Mouse (Mus musculus) regulatory T cell (primary cell): ENCODE results near the gene Frmd4b.

Experiments
- in situ Hi-C: fragments of 300-600 bp; cut with MboI, MseI; formaldehyde crosslinking; loops from one replicate; pipeline ENCODE4 v1.15.1; 2025; ENCODE audit warnings: high pct_unique_total_duplicates

Gene Frmd4b

DNA sequence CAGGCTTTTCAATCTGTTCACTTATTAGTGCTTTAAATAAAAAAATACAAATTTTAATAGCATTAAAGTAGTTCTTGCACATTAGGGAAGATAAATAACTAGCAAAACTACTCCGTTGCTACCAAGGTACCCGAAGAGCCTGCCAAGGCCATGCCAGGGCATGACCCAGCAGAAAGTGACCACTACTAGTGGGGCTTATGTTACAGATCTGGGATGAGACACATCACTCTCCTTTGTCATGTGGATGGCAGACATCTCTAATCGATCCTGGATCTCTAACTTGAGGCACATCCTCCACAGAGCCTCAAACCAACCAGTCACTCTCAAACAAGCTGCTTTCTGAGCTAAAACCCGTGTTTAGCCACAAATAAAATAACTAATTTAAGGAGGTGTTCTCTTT is 350.7 kb downstream of the Frmd4b start:
- in situ Hi-C loops, result loop anchor here (5.0 to 10.0 kb wide), 3 partner anchors 151 to 468 kb away; no protein-coding TSS in a partner anchor

DNA sequence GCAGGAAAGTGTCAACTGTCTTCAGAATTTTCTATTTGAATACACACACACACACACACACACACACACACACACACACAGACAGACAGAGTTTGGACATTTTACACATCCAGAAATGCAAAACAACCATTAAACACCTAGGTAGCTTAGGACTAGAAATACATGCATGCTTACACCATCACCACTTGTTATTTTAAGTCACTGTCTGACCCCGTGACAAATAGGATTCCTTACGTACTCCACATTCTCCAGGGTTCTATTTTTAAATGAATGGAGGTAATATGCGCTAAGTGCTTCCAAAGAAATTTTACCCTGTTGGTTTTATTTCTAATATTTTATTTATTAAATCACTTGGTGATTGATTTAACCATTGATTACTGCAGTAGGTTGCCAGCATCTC is 351.6 kb downstream of the Frmd4b start:
- in situ Hi-C loops, result loop anchor here (5.0 to 10.0 kb wide), 3 partner anchors 152 to 469 kb away; no protein-coding TSS in a partner anchor

DNA sequence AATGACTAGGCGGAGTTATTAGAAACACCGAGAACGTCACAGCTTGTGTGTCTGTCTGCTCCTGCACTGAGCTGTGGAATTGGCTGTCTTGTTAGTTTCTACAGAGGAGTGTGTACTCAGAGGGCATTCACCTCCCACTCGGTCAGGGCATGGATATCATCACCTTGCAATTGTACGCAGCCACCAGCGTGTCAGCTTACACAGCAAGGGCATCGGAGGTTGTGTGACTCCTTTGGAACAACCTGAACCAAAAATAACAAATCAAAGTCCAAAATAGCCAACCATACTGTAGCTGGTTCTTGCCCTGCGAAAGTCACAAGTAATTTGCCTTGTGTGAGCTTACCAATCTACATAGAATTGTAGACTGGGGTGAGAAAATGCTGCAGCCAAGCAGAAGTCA is 352.1 kb downstream of the Frmd4b start:
- in situ Hi-C loops, result loop anchor here (5.0 to 10.0 kb wide), 3 partner anchors 152 to 470 kb away; no protein-coding TSS in a partner anchor

DNA sequence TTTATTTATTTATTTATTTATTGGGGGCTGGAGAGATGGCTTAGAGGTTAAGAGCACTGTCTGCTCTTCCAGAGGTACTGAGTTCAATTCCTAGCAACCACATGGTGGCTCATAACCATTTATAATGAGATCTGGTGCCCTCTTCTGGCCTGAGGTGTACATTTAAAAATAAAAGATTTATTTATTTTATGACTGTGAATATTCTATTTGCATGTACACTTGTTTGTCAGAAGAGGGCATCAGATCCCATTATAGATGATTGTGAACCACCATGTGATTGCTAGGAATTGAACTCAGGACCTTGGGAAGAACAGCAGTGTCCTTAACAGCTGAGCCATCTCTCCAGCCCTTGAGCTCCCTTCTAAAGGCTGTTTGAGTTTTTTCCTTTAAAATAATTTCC is 353.6 kb downstream of the Frmd4b start:
- in situ Hi-C loops, result loop anchor here (10.0 kb wide), 2 partner anchors 271 to 471 kb away; no protein-coding TSS in a partner anchor

DNA sequence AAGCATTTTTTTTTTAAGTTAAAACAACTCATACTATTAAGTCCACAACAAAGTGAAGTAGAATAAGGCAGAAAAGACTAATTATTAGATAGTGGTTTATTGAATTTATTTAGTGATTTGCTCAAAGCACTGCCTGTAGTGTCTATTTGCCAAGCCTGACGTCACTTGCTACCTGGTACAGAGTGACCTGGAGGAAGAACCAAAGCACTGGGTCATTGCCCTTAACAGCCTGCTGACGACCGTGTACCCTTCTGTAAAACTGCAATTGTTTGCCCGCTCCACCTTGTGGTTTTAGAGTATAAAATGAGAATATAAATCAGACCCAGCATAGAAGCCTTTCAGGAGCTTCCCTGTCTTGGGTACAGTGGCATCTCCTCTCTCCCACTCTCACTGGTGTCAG is 355.1 kb downstream of the Frmd4b start:
- in situ Hi-C loops, result loop anchor here (10.0 kb wide), 2 partner anchors 273 to 473 kb away; no protein-coding TSS in a partner anchor

DNA sequence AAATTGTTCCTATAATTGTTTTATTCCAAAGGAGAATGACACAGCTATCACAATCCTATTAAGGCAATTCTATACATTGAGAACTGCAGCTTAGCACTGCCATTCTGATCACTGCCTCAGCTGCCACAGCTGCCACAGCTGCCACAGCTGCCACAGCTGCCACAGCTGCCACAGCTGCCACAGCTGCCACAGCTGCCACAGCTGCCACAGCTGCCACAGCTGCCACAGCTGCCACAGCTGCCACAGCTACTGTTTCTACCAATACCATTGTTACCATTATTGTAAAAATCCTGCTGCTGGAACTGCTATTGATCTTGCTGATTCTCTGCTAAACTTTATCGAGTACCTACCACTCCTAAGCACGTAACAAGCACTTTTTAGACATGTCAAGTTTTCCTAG is 357.4 kb downstream of the Frmd4b start:
- in situ Hi-C loops, result loop anchor here (5.0 to 10.0 kb wide), 3 partner anchors 247 to 475 kb away; no protein-coding TSS in a partner anchor

DNA sequence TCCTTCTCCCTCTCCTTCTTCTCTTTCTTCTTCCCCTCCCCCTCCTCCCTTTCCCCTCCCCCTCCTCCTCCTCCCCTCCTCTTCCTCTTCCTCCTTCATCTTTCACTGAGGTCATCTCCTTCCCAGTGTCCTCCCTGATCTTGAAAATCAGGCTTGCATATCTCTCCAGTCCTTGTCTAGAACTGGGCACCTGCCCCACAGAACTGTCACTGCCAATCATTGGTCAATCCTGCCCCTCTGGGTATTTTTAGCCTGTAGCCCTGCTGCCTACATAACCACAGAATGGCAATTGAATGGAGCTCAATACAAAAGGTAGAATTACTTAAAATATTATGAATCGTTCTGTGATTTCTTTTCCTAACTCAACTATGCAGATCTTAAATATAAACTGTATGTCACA is 358.9 kb downstream of the Frmd4b start:
- in situ Hi-C loops, result loop anchor here (5.0 kb wide), 1 partner anchor 249 kb away; no protein-coding TSS in a partner anchor

DNA sequence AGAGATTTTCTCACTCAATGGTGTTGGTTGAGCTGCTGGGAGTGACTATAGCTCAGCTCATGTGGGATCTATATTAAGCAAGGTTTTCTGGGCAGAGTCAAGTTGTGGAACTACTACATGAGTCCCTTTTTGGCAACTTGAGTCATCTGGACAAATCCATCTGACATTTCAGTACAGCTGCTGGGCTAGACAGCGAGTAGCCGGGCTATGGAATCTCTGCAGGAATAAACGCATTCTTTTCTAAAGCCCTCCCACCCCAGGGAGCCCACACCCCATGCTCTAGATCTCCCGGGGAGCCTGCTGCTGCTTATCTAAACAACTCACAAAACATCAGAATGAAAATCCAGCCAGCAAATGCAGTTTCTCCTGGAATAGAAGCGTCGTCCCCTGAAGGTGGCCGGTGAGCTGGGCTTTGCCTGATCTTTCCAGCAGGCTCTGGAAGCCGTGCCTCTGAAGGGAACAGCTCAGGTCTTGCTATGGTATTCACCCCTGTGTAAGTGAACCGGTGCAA is 364.6 kb downstream of the Frmd4b start, which contains the start of gene Lmod3:
Gene Lmod3, minus strand, starts transcription at position 49 of the 511 bp plus-strand sequence.
- in situ Hi-C loops, result no loop called here

DNA sequence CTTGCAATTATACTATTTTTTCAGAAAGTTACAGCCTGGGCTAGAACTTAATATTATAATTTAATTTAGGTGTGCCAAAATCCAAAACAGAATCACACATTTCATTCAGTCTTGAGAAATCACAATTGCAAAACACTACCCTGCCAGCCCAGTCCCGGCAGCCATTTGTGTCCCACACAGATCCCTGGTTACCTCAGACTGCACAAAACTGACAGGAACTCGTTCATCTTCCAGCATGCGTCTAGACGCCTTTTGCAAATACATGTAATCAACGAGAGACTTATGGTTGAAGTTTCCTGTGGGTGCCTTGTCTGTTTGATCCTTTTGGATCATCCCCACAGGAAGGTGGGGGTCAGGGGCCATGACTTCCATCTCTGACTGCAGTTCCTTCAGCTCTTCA is 365.3 kb downstream of the Frmd4b start:
- in situ Hi-C loops, result no loop called here

DNA sequence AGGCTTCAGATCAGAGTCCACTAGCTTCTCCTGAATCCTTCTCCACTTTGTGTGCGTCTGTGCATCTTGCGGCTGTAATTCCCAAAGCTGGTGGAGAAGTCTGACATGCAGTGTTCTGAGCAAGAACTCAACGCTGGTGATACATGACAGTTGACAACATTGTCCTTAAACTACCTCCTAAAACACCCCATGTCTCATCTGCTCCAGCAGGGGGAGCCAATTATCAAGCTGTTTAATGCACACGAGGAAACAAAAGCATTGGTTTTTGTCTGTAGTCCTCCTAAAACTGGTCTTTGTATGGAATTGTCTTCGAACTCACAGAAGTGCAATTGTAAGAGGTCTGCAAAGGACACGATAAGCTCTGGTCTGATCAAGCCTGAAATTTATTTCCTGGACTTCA is 366.4 kb downstream of the Frmd4b start:
- in situ Hi-C loops, result no loop called here

DNA sequence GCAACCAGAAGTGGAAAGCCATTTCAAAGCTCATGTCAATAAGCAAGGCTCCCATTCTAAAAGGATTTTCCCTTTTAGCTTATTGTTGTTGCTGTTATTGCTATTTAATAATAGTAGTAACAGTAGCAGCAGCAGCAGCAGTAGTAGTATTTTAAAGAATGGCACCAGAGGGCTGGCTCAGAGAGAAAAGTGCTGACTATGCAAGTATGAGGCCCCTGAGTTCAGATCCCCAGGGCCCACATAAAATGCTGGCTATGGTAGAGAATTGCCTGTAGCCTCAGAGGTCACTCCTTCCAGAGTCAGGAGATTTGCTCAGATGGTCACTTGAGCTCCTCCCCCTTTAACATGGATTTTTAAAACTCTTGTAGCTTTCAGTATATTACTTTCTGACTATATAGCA is 372.1 kb downstream of the Frmd4b start:
- in situ Hi-C loops, result no loop called here

DNA sequence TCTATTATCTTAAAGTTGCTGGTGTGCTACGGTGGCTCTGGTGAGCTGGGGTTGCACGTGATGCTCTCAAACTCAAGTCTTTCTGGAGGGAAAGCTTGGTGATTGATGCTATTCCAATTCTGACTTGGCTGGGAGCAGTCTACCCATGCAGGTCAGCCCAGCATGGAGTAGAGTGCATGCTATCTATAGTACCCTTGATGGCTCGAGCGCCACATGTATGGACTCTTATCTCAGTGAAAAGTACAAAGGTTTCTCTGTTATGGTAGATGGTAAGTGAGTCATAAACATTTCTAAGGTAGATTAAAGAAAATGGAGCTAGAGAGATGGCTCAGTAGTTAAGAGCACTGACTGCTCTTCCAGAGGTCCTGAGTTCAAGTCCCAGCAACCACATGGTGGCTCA is 374.8 kb downstream of the Frmd4b start:
- in situ Hi-C loops, result no loop called here

DNA sequence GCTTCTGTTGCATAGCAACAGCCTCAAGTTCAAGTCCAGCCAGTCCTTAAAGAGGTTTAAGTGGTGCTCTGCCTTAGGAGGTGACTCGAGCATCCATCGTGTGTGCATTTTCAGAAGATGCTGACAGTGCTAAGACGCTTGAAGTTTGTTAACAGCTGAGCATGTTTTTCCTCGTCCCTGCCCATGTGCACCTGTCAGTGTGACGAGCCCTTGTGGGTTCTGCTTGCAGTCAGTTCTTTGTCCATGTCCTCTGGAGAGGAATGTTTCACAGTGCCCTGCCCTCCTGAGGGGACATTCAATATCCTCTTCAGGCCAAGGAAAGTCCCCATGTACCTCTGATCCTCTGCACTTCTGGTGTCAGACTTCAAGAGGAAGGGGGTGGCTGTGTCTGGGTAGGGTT is 377.2 kb downstream of the Frmd4b start:
- in situ Hi-C loops, result no loop called here

DNA sequence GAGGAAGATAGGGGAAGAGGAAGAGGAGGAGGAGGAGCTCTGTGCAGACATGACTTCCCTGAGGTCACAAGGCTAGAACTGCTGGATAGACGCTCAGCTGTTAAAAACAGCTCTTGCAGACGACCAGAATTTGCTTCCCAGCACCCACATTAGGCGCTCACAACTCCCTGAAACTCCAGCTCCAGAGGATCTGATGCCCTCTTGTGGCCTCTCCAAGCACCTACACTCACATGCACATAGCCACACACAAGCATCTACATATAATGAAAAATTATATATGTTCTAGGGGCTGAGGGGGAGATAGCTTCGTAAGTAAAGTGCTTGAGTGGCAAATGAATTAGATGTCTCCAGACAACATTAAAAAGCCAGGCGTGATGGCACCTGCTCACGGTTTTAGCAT is 378.0 kb downstream of the Frmd4b start:
- in situ Hi-C loops, result loop anchor here (5.0 kb wide), 1 partner anchor 77 kb away; no protein-coding TSS in a partner anchor
